14 mouse cellular contexts compared by ENCODE assay signal in genomic region chr10:69756956-69757672, GRCm38 (mm10).
A peak's percentile ranks its signal among the peaks of the same experiment; 100 is the strongest.
DNase-seq lines count a peak whose midpoint lies in the region; ATAC-seq and TF ChIP-seq lines count a peak whose summit lies in the region.
"Had no signal": no experiment of that assay in that cellular context is flagged by ENCODE, and none has a peak within 500 bp of the region (broad histone marks: within the 10 kb centered on the region; RNA-seq: fewer than 3 reads in every experiment).

No protein-coding gene starts in this region.

- H3K27ac ChIP-seq in hindbrain, embryonic 13.5 days = 0 out of 2 replicates have a peak overlapping the region, but pooled peaks have one; percentile 19
- no peak overlapping the region for H3K27ac ChIP-seq in hindbrain, embryonic 11.5 days (ENCODE audit: low read depth, low read length)
- peak overlapping the region; percentile 62; the same call in 1 of the 2 replicates for H3K27ac ChIP-seq in layer of hippocampus, adult 2 months
- H3K27ac ChIP-seq: hindbrain, embryonic 14.5 days; liver, embryonic 12.5 days had no signal

- H3K4me3 ChIP-seq in hindbrain, embryonic 13.5 days = no peak overlapping the region
- H3K4me3 ChIP-seq in hindbrain, embryonic 11.5 days (ENCODE audit: low read depth, low read length) = no peak overlapping the region
- no peak overlapping the region for H3K4me3 ChIP-seq in layer of hippocampus, adult 2 months
- H3K4me3 ChIP-seq in myocyte = no peak overlapping the region
- H3K4me3 ChIP-seq: liver, embryonic 12.5 days had no signal

- ATAC-seq in hindbrain, embryonic 13.5 days (ENCODE audit: low FRiP score) = no peak
- no peak for ATAC-seq in hindbrain, embryonic 11.5 days (ENCODE audit: low FRiP score)
- ATAC-seq: liver, embryonic 12.5 days had no signal

- TF ChIP-seq CTCF in layer of hippocampus, adult 2 months (conservative IDR thresholded peaks at IDR 0.05) = no peak

- WGBS in hindbrain, embryonic 13.5 days = 82% methylated on average over 4 of the region's 4 CpGs
- whole genome bisulfite sequencing in hindbrain, embryonic 11.5 days = 84% methylated on average over 4 of the region's 4 CpGs

- no peak overlapping the region for H3ac ChIP-seq in myocyte (ENCODE audit: control insufficient read depth, insufficient read length)

- no peaks in the 10 kb centered on the region for H3K79me2 ChIP-seq in myocyte (ENCODE audit: control insufficient read depth, insufficient read depth)

- H3K27me3 ChIP-seq in hindbrain, embryonic 13.5 days = no peaks in the 10 kb centered on the region
- no peaks in the 10 kb centered on the region for H3K27me3 ChIP-seq in hindbrain, embryonic 11.5 days (ENCODE audit: control insufficient read depth, insufficient read depth, low read length)
- H3K27me3 ChIP-seq in myocyte (ENCODE audit: control insufficient read depth, insufficient read depth, insufficient read length) = no peaks in the 10 kb centered on the region
- H3K27me3 ChIP-seq: liver, embryonic 12.5 days had no signal

- no peaks in the 10 kb centered on the region for H3K9me3 ChIP-seq in hindbrain, embryonic 13.5 days
- no peaks in the 10 kb centered on the region for H3K9me3 ChIP-seq in hindbrain, embryonic 11.5 days (ENCODE audit: control insufficient read depth, low read length)
- H3K9me3 ChIP-seq: liver, embryonic 12.5 days had no signal

- peaks cover 29% of the 10 kb centered on the region for H3K4me1 ChIP-seq in hindbrain, embryonic 13.5 days (replicated peaks)
- H3K4me1 ChIP-seq in hindbrain, embryonic 11.5 days (replicated peaks; ENCODE audit: control insufficient read depth, insufficient read depth, low read length) = no peaks in the 10 kb centered on the region
- H3K4me1 ChIP-seq: liver, embryonic 12.5 days had no signal

- no peak overlapping the region for H3K4me2 ChIP-seq in hindbrain, embryonic 13.5 days
- no peak overlapping the region for H3K4me2 ChIP-seq in hindbrain, embryonic 11.5 days (replicated peaks; ENCODE audit: low read depth, low read length)
- peak overlapping the region; percentile 68 for H3K4me2 ChIP-seq in myocyte (ENCODE audit: low read depth)
- H3K4me2 ChIP-seq: hindbrain, embryonic 14.5 days; liver, embryonic 12.5 days had no signal

- no peak for DNase-seq in hindbrain, embryonic 11.5 days (ENCODE audit: low spot score)
- DNase-seq in layer of hippocampus, adult 2 months (ENCODE audit: low spot score in 2 of 2) = no peak
- no peak for DNase-seq in layer of hippocampus, postnatal 36 days
- peak; percentile 71 for DNase-seq in NIH3T3 (ENCODE audit: low read depth)
- DNase-seq in thymus, postnatal 4 days = no peak
- DNase-seq in embryo, embryonic 10 days (ENCODE audit: low spot score) = no peak
- DNase-seq: cerebellum, postnatal 25 days; gastrocnemius, postnatal 10 days; lung, postnatal 14 days; thymus, postnatal 36 days had no signal

- no peaks in the 10 kb centered on the region for H3K36me3 ChIP-seq in hindbrain, embryonic 13.5 days
- no peaks in the 10 kb centered on the region for H3K36me3 ChIP-seq in hindbrain, embryonic 11.5 days (ENCODE audit: control insufficient read depth, insufficient read depth, low read length)
- H3K36me3 ChIP-seq in myocyte (ENCODE audit: control insufficient read depth, insufficient read depth) = no peaks in the 10 kb centered on the region
- H3K36me3 ChIP-seq: liver, embryonic 12.5 days had no signal

- H3K9ac ChIP-seq in hindbrain, embryonic 13.5 days = no peak overlapping the region
- no peak overlapping the region for H3K9ac ChIP-seq in hindbrain, embryonic 11.5 days (ENCODE audit: low read depth, low read length)
- H3K9ac ChIP-seq: hindbrain, embryonic 14.5 days; liver, embryonic 12.5 days had no signal

- TF ChIP-seq POLR2A in myocyte (IDR thresholded peaks at IDR 0.05; ENCODE audit: insufficient read length, low read depth) = no peak

TF ChIP-seq in myocyte, 11 proteins besides CTCF, POLR2A, EP300 and RAD21:
- TF ChIP-seq REST (IDR thresholded peaks at IDR 0.05; ENCODE audit: insufficient read depth, insufficient read length) (no peak), CEBPB (IDR thresholded peaks at IDR 0.05; ENCODE audit: insufficient read depth, poor library complexity, severe bottlenecking) (no peak), POLR2AphosphoS2 (IDR thresholded peaks at IDR 0.05; ENCODE audit: insufficient read length, low read depth) (no peak), SRF (IDR thresholded peaks at IDR 0.05; ENCODE audit: control insufficient read depth, insufficient read length, low read depth) (no peak), TCF3 (IDR thresholded peaks at IDR 0.05; ENCODE audit: insufficient read length, low read depth) (no peak), MYOG (IDR thresholded peaks at IDR 0.05; ENCODE audit: control insufficient read depth in 1 of 3, insufficient read depth in 1 of 3, insufficient read length in 2 of 3, low read depth in 2 of 3) (no peak), MYOD1 (IDR thresholded peaks at IDR 0.05; ENCODE audit: control insufficient read depth in 1 of 3, insufficient read length in 2 of 3, low read depth in 2 of 3) (no peak), USF1 (IDR thresholded peaks at IDR 0.05; ENCODE audit: low read depth) (no peak), E2F4 (IDR thresholded peaks at IDR 0.05; ENCODE audit: insufficient read depth) (no peak), TCF12 (IDR thresholded peaks at IDR 0.05; ENCODE audit: insufficient read depth, poor library complexity, severe bottlenecking) (no peak)
